ENCODE assay signal across 8 mouse cellular contexts in genomic region chr19:7341512-7342397, GRCm38 (mm10). TPM values are rescaled to one million over a fixed set of nuclear protein-coding genes. Genes with fewer than 3 reads are reported as not detected.
DNase-seq lines count a peak whose midpoint lies in the region; ATAC-seq and TF ChIP-seq lines count a peak whose summit lies in the region.

TSS of gene Mark2 (minus strand) at chr19:7341860.

- H3K4me2 ChIP-seq in heart, embryonic 12.5 days: peak within 1 kb of the TSS; percentile 95
- peak within 1 kb of the TSS; percentile 87 for H3K4me2 ChIP-seq in kidney, postnatal 0 days (ENCODE audit: low read length)
- peak within 1 kb of the TSS; percentile 96 for H3K4me2 ChIP-seq in liver, embryonic 11.5 days
- H3K4me2 ChIP-seq in stomach, embryonic 14.5 days (replicated peaks; ENCODE audit: low read depth, low read length): peak within 1 kb of the TSS; percentile 70

- H3K4me1 ChIP-seq in heart, embryonic 12.5 days (replicated peaks): peaks cover 43% of the 10 kb centered on the region
- peaks cover 26% of the 10 kb centered on the region for H3K4me1 ChIP-seq in kidney, postnatal 0 days (replicated peaks; ENCODE audit: insufficient read depth, low read length)
- peaks cover 36% of the 10 kb centered on the region for H3K4me1 ChIP-seq in liver, embryonic 11.5 days (replicated peaks; ENCODE audit: control insufficient read depth, insufficient read depth, low read length)
- peaks cover 35% of the 10 kb centered on the region for H3K4me1 ChIP-seq in stomach, embryonic 14.5 days (ENCODE audit: control insufficient read depth, insufficient read depth, low read length)

- peak within 1 kb of the TSS; percentile 88 for H3K4me3 ChIP-seq in heart, embryonic 12.5 days
- peak within 1 kb of the TSS; percentile 75 for H3K4me3 ChIP-seq in kidney, postnatal 0 days (replicated peaks; ENCODE audit: low read depth, low read length)
- peak within 1 kb of the TSS; percentile 85 for H3K4me3 ChIP-seq in liver, embryonic 11.5 days (ENCODE audit: low read depth, low read length)
- H3K4me3 ChIP-seq in stomach, embryonic 14.5 days (ENCODE audit: low read depth, low read length): peak within 1 kb of the TSS; percentile 98

- no peak for TF ChIP-seq CTCF in kidney, postnatal 0 days (IDR thresholded peaks at IDR 0.05; ENCODE audit: low read depth)

- no peaks in the 10 kb centered on the region for H3K36me3 ChIP-seq in heart, embryonic 12.5 days
- no peaks in the 10 kb centered on the region for H3K36me3 ChIP-seq in kidney, postnatal 0 days (ENCODE audit: insufficient read depth, low read length)
- no peaks in the 10 kb centered on the region for H3K36me3 ChIP-seq in liver, embryonic 11.5 days (ENCODE audit: control insufficient read depth, insufficient read depth, low read length)
- no peaks in the 10 kb centered on the region for H3K36me3 ChIP-seq in stomach, embryonic 14.5 days (ENCODE audit: control insufficient read depth, insufficient read depth, low read length)

- peak; percentile 83 for ATAC-seq in erythroid progenitor cell, adult 5-6 weeks (replicated peaks; ENCODE audit: low FRiP score, poor library complexity, severe bottlenecking)
- ATAC-seq in heart, embryonic 12.5 days (ENCODE audit: insufficient number of reproducible peaks, low FRiP score): peak; percentile 94
- ATAC-seq in kidney, postnatal 0 days (replicated peaks; ENCODE audit: low FRiP score, low read depth): peak; percentile 94
- peak; percentile 89 for ATAC-seq in liver, embryonic 11.5 days (replicated peaks; ENCODE audit: low FRiP score)
- ATAC-seq in stomach, embryonic 14.5 days (ENCODE audit: insufficient number of reproducible peaks, insufficient read depth, low FRiP score, low read depth): peak; percentile 91

- peak within 1 kb of the TSS; percentile 89 for H3K27ac ChIP-seq in heart, embryonic 12.5 days (ENCODE audit: poor library complexity, severe bottlenecking)
- H3K27ac ChIP-seq in kidney, postnatal 0 days: peak within 1 kb of the TSS; percentile 88
- H3K27ac ChIP-seq in liver, embryonic 11.5 days (ENCODE audit: low read depth, low read length): peak within 1 kb of the TSS; percentile 80
- peak within 1 kb of the TSS; percentile 91 for H3K27ac ChIP-seq in stomach, embryonic 14.5 days (ENCODE audit: low read length)

- peak; percentile 99 for DNase-seq in CD4-positive helper T cell, adult 2 months (ENCODE audit: low read depth, low spot score)
- DNase-seq in brain, embryonic 18.5 days (ENCODE audit: low read depth, low spot score): peak; percentile 99
- DNase-seq in kidney, postnatal 0 days (ENCODE audit: low spot score): peak; percentile 100
- DNase-seq in liver, embryonic 11.5 days (ENCODE audit: low spot score): peak; percentile 94
- peak; percentile 100 for DNase-seq in naive thymus-derived CD4-positive, alpha-beta T cell, adult 2 months (ENCODE audit: low read depth)

- H3K9me3 ChIP-seq in heart, embryonic 12.5 days (replicated peaks): no peaks in the 10 kb centered on the region
- no peaks in the 10 kb centered on the region for H3K9me3 ChIP-seq in kidney, postnatal 0 days (replicated peaks; ENCODE audit: low read length)
- no peaks in the 10 kb centered on the region for H3K9me3 ChIP-seq in liver, embryonic 11.5 days (ENCODE audit: control insufficient read depth, low read length)
- no peaks in the 10 kb centered on the region for H3K9me3 ChIP-seq in stomach, embryonic 14.5 days (ENCODE audit: control insufficient read depth, low read depth, low read length)

- no peaks in the 10 kb centered on the region for H3K27me3 ChIP-seq in heart, embryonic 12.5 days (replicated peaks)
- no peaks in the 10 kb centered on the region for H3K27me3 ChIP-seq in kidney, postnatal 0 days (ENCODE audit: insufficient read depth, low read length)
- no peaks in the 10 kb centered on the region for H3K27me3 ChIP-seq in liver, embryonic 11.5 days (replicated peaks; ENCODE audit: control insufficient read depth, insufficient read depth, low read length)
- no peaks in the 10 kb centered on the region for H3K27me3 ChIP-seq in stomach, embryonic 14.5 days (ENCODE audit: control insufficient read depth, insufficient read depth, low read length)

- 1% methylated on average over 63 of the region's 63 CpGs for WGBS in heart, embryonic 12.5 days
- 1% methylated on average over 61 of the region's 63 CpGs for WGBS in kidney, postnatal 0 days
- under 1% methylated on average over 63 of the region's 63 CpGs for WGBS in liver, embryonic 11.5 days
- 2% methylated on average over 63 of the region's 63 CpGs for WGBS in stomach, embryonic 14.5 days

- peak within 1 kb of the TSS; percentile 96 for H3K9ac ChIP-seq in heart, embryonic 12.5 days
- peak within 1 kb of the TSS; percentile 88 for H3K9ac ChIP-seq in kidney, postnatal 0 days (ENCODE audit: low read depth, low read length)
- H3K9ac ChIP-seq in liver, embryonic 11.5 days (ENCODE audit: low read depth, low read length): peak within 1 kb of the TSS; percentile 88
- H3K9ac ChIP-seq in stomach, embryonic 14.5 days (replicated peaks; ENCODE audit: low read depth, low read length): peak within 1 kb of the TSS; percentile 96

RNA-seq across cellular contexts. Expression of gene Mark2, which starts in this region (rescaled TPM):
- 48.7 and 54.1 TPM in 2 replicates for total RNA-seq in erythroid progenitor cell, adult 5-6 weeks (2015; ENCODE audit: low replicate concordance)
- total RNA-seq in erythroid progenitor cell, adult 5-6 weeks (2017; ENCODE audit: low replicate concordance): 38.4 and 51.5 TPM in 2 replicates
- polyA plus RNA-seq in heart, embryonic 12.5 days (2016; fragmentation: Nextera tagmentation; extraction: Ambion mirVana): 40.8 and 49.3 TPM in 2 replicates
- 32.9 and 35.5 TPM in 2 replicates for polyA plus RNA-seq in kidney, postnatal 0 days (2015; fragmentation: Nextera tagmentation; extraction: Ambion mirVana)
- polyA plus RNA-seq in liver, embryonic 11.5 days (2014; fragmentation: Nextera tagmentation; extraction: Ambion mirVana): 45.3 and 50.3 TPM in 2 replicates
- 54.4 and 63.4 TPM in 2 replicates for polyA plus RNA-seq in stomach, embryonic 14.5 days (2014; fragmentation: Nextera tagmentation; extraction: Ambion mirVana)

Comparison
In these comparisons a context has a peak if more than half of its experiments do, and no peak if none do; other contexts are left out.
1. Peak in every context shown above with its lines: DNase-seq, ATAC-seq, H3K4me3 ChIP-seq and H3K27ac ChIP-seq.